Mouse (Mus musculus) Patski (cell line): ENCODE results near the gene Nrp2. TPM values are rescaled to one million over a fixed set of nuclear protein-coding genes. Genes with fewer than 3 reads are reported as not detected.

ENCODE experiments used
- ATAC-seq: fragments of 100-300 bp; one replicate; pipeline ENCODE4 v1.8.0; 2021
- CTCF ChIA-PET: fragments of 350-600 bp; sonication (Branson Sonifier 250); formaldehyde crosslinking; loops from one replicate; lab custom pipeline; 2022; ENCODE audit warnings: inconsistent platforms; lab: Charles Lee
- POLR2A ChIA-PET: fragments of 350-600 bp; sonication (Branson Sonifier 250); formaldehyde crosslinking; loops from one replicate; lab custom pipeline; 2022; ENCODE audit warnings: antibody characterized with exemption, inconsistent platforms; lab: Charles Lee
- DNase-seq: peaks from one replicate; pipeline ENCODE4 v3.0.0-alpha.2; 2011; ENCODE audit warnings: low read depth, low spot score
- H3K27me3 ChIP-seq: fragments of 371-371 bp; one replicate; pipeline ENCODE4 v1.5.1; 2021
- CTCF ChIP-seq: fragments of 100-300 bp; IDR thresholded peaks from one replicate; pipeline ENCODE4 v1.5.1; 2021
- in situ Hi-C: fragments of 300-500 bp; cut with MboI; formaldehyde crosslinking; loops from 3 replicates; pipeline ENCODE4 v1.11.1; 2018; ENCODE audit warnings: low pct_unique_long_range_greater_than_20kb, mixed read lengths
- polyA plus RNA-seq: library from polyadenylated mRNA; unstranded; gene quantifications from one replicate; pipeline ENCODE4 v1.2.3, GENCODE M21; 2021

Gene Nrp2
- polyA plus RNA-seq, 1 experiment from 2014 or later, result 80.4 TPM

DNA sequence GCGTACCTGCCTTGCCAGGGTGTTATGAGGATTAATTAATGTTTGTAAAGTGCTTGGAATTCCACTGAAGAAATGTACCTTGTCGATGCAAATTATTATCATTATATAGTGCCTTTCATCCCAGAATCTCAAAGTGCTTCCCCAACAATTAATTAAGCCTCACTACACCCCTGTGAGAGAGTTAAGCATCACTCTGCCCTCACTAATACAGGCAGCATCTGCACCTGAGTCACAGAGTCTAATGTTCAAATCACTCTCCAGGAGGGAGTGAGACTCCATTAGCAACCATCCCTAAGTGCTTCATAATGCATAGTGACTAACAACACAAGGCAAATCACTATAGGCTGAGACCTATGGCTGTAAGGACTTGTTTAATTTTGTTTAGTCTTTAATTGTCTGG lies 19.6 kb upstream of the Nrp2 start:
- CTCF ChIA-PET, result no interaction called here
- TF ChIP-seq CTCF, result no peak
- in situ Hi-C loops, result loop anchor here (25.0 kb wide), 1 partner anchor 246 kb away; no protein-coding TSS in a partner anchor
- POLR2A ChIA-PET, result no interaction called here
- ATAC-seq (no peak), DNase-seq (no peak)
- no peaks in the 10 kb centered on the region for H3K27me3 ChIP-seq

DNA sequence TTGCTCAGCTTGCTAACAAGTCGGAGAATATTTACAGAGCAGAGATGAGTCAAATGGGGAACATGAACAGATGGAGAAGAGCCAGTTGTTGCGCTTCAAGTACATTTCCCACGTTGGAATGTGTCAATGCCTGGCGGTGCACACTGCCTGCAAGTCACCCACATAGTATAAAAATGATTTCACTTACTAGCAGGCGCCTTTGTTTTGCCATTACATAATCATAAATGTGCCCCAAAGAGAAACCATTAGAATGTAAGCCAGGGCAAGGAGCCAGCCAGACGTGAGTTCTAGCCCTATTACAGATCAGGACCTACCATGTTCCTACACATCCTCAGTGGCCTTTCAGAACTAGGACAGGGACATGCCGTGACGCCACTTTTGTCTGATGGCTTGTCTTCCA lies 15.6 kb upstream of the Nrp2 start:
- no peak for DNase-seq
- H3K27me3 ChIP-seq, result no peaks in the 10 kb centered on the region
- no peak for TF ChIP-seq CTCF
- CTCF ChIA-PET, result no interaction called here
- in situ Hi-C loops, result loop anchor here (25.0 kb wide), 1 partner anchor 250 kb away; no protein-coding TSS in a partner anchor
- POLR2A ChIA-PET, result interaction anchor here (0.6 kb wide), 1 partner anchor 132 kb away, joined by 4 read pairs; no protein-coding TSS in a partner anchor
- ATAC-seq, result no peak

DNA sequence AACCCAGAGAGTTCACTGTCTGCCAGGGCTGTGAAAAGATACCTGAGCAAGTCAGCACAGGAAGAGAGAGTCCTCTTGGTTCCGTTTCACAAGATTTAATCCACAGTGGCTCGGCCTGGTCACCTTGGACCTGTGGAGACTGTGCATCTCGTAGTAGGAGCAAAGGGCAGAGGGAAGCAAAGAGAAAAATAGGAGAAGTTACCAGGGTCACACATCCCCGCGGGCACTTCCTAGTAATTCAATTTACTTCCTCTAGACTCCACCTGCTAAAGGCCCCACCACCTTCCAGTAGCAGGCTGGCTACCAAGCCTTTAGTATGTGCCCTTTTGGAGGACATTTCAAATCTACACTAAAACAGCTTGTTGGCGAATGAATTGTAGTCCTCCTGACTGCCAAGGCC lies 11.9 kb upstream of the Nrp2 start:
- ATAC-seq (no peak), DNase-seq (no peak)
- in situ Hi-C loops, result loop anchor here (10.0 to 25.0 kb wide), 3 partner anchors 254 to 1396 kb away; no protein-coding TSS in a partner anchor
- no peaks in the 10 kb centered on the region for H3K27me3 ChIP-seq
- TF ChIP-seq CTCF, result no peak
- ChIA-PET CTCF (interaction anchor here (1.2 kb wide), 1 partner anchor 11 kb away, joined by 3 read pairs; no protein-coding TSS in a partner anchor), POLR2A (no interaction called here)

- ChIA-PET POLR2A (no interaction called here), CTCF (interaction anchor here (1.0 to 2.7 kb wide), 5 partner anchors 645 to 1398 kb away, joined by 3 to 9 read pairs (median 3); no protein-coding TSS in a partner anchor)
- no peak for ATAC-seq
- no peak for DNase-seq
- no peaks in the 10 kb centered on the region for H3K27me3 ChIP-seq
- in situ Hi-C loops, result loop anchor here (10.0 to 25.0 kb wide), 3 partner anchors 259 to 1402 kb away; no protein-coding TSS in a partner anchor
- no peak for TF ChIP-seq CTCF
These were observed 6.6 kb upstream of the Nrp2 start for GRCm38 (mm10) chr1:62696312-62696982.

DNA sequence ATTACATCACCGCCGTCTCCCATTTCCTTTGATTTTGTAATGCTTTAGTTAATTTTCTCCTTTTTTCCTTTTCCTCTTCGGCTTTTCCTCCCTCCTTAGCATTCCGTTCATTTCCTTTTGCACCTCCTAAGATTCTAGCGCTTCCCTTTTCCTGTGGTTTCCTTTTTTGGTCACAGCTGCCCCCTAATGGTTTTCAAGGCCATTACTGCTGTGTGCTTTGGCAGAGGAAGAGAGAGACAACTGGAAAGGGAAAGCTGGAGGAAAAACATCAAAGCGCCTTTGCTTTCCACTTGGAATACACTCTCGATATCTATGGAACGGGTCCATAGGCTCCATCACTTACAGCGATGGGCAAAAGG lies 6.1 kb upstream of the Nrp2 start:
- no peak for TF ChIP-seq CTCF
- POLR2A ChIA-PET, result no interaction called here
- ATAC-seq, result peak; percentile 69
- in situ Hi-C loops, result loop anchor here (10.0 to 25.0 kb wide), 3 partner anchors 260 to 1402 kb away; no protein-coding TSS in a partner anchor
- CTCF ChIA-PET, result interaction anchor here (0.8 to 2.7 kb wide), 6 partner anchors 449 to 1399 kb away, joined by 3 to 9 read pairs (median 3); no protein-coding TSS in a partner anchor
- no peaks in the 10 kb centered on the region for H3K27me3 ChIP-seq
- no peak for DNase-seq

DNA sequence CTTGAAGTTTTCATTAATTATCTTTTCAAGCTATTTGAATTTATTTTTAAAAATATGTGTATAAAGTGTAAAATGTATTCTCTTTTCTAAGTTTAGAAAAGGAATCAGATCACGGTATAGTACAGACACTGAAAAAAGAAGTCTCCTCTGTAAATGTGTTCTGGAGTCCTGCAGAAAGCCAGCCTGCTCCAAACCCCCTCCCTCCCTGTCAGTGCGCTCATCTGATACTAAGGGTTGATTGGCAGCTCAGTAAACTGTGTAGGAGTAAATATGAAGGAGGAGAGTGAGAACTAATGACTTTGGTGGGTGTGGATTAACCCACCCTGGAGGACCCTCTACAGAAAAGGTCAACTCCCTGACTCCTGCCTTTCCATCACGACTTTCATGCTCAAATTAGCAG lies 5.7 kb upstream of the Nrp2 start:
- no peak for TF ChIP-seq CTCF
- POLR2A ChIA-PET, result no interaction called here
- DNase-seq (no peak), ATAC-seq (no peak)
- H3K27me3 ChIP-seq, result no peaks in the 10 kb centered on the region
- CTCF ChIA-PET, result interaction anchor here (0.8 to 2.7 kb wide), 6 partner anchors 449 to 1399 kb away, joined by 3 to 9 read pairs (median 3); no protein-coding TSS in a partner anchor
- in situ Hi-C loops, result loop anchor here (10.0 to 25.0 kb wide), 3 partner anchors 260 to 1403 kb away; no protein-coding TSS in a partner anchor

GRCm38 (mm10) chr1:62699801-62700200 lies 3.3 kb upstream of the Nrp2 start:
- POLR2A ChIA-PET, result interaction anchor here (0.6 kb wide), 1 partner anchor 534 kb away, joined by 3 read pairs; no protein-coding TSS in a partner anchor
- in situ Hi-C loops, result loop anchor here (5.0 to 25.0 kb wide), 8 partner anchors 232 to 1645 kb away; no protein-coding TSS in a partner anchor
- H3K27me3 ChIP-seq, result no peaks in the 10 kb centered on the region
- ATAC-seq, result no peak
- DNase-seq, result no peak
- CTCF ChIA-PET, result interaction anchor here (1.1 to 2.2 kb wide), 5 partner anchors 262 to 1511 kb away, joined by 3 to 12 read pairs (median 3); no protein-coding TSS in a partner anchor
- TF ChIP-seq CTCF, result no peak

DNA sequence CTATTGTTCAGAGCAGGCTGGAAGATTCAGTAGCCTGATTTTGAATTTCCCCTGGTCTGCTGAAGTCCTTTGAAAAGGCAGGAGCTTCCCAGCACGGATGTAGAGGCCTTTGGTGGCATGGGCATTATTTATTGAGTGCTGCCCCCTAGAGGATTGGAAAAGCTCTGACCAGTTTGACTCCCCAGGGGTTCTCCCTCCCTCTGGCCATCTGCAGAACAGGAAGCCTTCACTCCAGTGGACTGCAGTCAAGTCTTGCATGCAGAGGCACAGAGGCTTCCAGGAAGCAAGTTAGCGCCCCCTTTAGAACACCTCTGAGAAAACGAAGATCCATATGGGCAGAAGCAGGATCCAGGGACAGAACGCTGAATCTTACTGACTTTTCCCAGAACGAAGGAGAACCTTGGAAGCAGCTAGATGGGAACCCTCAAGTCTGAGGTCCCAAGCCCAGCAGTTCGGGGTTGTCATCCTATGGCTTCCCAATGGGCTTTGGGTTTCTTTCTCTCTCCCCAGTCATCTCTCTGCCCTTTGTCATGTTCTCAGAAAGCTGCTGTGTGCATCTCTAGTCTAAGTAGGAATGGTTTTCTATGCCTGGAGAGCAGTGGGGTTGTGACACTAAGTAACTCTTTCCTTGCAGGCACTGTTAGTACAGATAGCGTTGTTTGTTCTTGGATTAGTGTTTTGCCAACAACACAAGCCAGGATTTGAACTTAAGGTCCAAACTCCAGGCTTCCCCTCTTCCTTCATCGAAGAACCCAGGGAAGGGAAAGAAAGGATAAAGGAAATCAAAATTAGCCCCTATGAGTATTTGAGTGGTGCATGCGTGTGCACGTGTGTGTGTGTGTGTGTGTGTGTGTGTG lies 1.8 kb upstream of the Nrp2 start:
- CTCF ChIA-PET, result interaction anchor here (0.8 to 2.2 kb wide), 9 partner anchors 99 to 1513 kb away, joined by 3 to 12 read pairs (median 3); no protein-coding TSS in a partner anchor
- no peaks in the 10 kb centered on the region for H3K27me3 ChIP-seq
- peak; percentile 37 for ATAC-seq
- no peak for DNase-seq
- TF ChIP-seq CTCF, result no peak
- in situ Hi-C loops, result loop anchor here (5.0 to 10.0 kb wide), 5 partner anchors 231 to 1646 kb away; no protein-coding TSS in a partner anchor
- POLR2A ChIA-PET, result interaction anchor here (0.6 kb wide), 1 partner anchor 992 kb away, joined by 3 read pairs; no protein-coding TSS in a partner anchor

- ATAC-seq, result no peak
- DNase-seq, result no peak
- POLR2A ChIA-PET, result interaction anchor here (0.6 kb wide), 1 partner anchor 63 kb away, joined by 3 read pairs; no protein-coding TSS in a partner anchor
- H3K27me3 ChIP-seq, result no peaks in the 10 kb centered on the region
- in situ Hi-C loops, result loop anchor here (5.0 to 10.0 kb wide), 5 partner anchors 230 to 1648 kb away; no protein-coding TSS in a partner anchor
- CTCF ChIA-PET, result interaction anchor here (1.2 to 1.9 kb wide), 2 partner anchors 33 to 91 kb away, joined by 3 to 5 read pairs; no protein-coding TSS in a partner anchor
- no peak for TF ChIP-seq CTCF
These were observed 342 bp upstream of the Nrp2 start for GRCm38 (mm10) chr1:62702743-62703142.
